Mouse (Mus musculus): Measurements from ENCODE around the gene Arap2. TPM values are rescaled to one million over a fixed set of nuclear protein-coding genes. Genes with fewer than 3 reads are reported as not detected.

Arap2 gene
- polyA plus RNA-seq, 1 experiment from 2014 or later = 2.1 TPM

DNA sequence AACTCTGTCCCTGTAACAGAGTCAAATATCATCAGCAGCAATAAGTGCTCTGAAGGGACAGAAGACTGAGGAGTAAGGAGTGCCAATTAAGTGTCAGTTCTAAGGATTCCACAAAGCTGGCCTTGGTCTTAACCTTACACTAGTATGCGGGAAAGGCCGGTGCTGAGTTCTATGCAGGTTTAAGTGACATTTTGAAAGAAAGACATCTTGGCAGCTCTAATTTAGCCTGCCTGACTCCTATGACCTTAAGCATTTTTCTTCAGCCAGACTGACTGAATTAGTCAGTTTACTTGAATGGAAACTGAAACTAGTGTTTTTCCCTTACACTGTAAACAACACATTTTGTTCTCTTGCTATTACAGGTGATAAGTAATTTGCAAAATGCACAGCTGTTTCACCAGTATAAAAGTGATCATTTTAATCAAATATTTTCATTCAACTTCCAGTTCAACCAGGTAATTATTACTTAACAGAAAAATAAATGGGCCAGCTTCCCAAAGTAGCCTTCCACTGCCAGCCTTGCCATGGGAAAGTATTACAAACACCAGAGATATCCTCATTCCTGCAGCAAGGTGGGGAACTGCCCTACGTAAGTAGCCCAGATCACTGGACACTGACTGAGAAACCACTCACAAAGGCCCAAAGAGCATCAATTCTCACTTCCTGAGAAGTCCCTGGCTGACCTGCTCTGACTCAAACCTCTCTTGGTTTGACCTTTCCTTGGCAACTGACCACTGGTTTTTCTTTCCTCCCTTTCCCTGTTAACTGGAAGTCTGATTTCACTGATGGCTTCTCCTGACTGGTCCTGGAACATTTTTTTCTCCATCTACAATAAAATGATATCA lies 42.5 kb downstream of the Arap2 start:
- H3K4me1 ChIP-seq = no peaks in the 10 kb centered on the region
- WGBS = 80% methylated on average over 3 of the region's 3 CpGs
- no peaks in the 10 kb centered on the region for H3K36me3 ChIP-seq (replicated peaks)
- no peak overlapping the region for H3K27ac ChIP-seq
- H3K4me3 ChIP-seq = no peak overlapping the region
- no peaks in the 10 kb centered on the region for H3K27me3 ChIP-seq (ENCODE audit: poor library complexity, severe bottlenecking)
- DNase-seq (ENCODE audit: extremely low spot score, low spot score) = no peak
- H3K9me3 ChIP-seq = no peaks in the 10 kb centered on the region

GRCm38 (mm10) chr5:62716468-62716867 lies 49.5 kb downstream of the Arap2 start:
- Histone ChIP-seq H3K27ac (no peak overlapping the region), H3K27me3 (ENCODE audit: poor library complexity, severe bottlenecking) (no peaks in the 10 kb centered on the region), H3K4me3 (no peak overlapping the region), H3K36me3 (replicated peaks) (no peaks in the 10 kb centered on the region), H3K4me1 (no peaks in the 10 kb centered on the region), H3K9me3 (no peaks in the 10 kb centered on the region)
- 89% methylated on average over 3 of the region's 3 CpGs for WGBS
- no peak for DNase-seq (ENCODE audit: extremely low spot score, low spot score)

DNA sequence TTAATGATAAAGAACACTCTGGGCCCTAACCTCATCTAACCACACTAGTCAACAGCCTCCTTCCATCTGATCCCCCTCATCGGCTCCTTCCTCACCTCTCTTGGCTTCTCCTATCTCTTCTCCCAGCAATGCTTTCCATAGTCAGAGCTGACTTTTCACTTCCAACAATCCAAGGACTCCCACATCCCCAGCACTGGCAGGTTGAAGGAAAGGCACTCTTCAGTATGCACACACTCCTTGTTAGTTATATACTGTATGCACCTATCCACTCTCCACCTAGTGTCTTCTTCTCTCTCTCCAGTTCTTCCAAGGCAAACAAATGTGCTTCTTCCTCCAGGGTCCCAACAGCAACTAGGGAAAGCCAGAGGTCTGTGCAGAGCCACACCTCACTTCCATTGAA lies 50.0 kb downstream of the Arap2 start:
- no peak for DNase-seq (ENCODE audit: extremely low spot score, low spot score)
- no peaks in the 10 kb centered on the region for H3K27me3 ChIP-seq (ENCODE audit: poor library complexity, severe bottlenecking)
- 94% methylated on average over 1 of the region's 1 CpGs for WGBS
- no peaks in the 10 kb centered on the region for H3K36me3 ChIP-seq (replicated peaks)
- H3K4me3 ChIP-seq = no peak overlapping the region
- no peak overlapping the region for H3K27ac ChIP-seq
- no peaks in the 10 kb centered on the region for H3K4me1 ChIP-seq
- H3K9me3 ChIP-seq = no peaks in the 10 kb centered on the region

DNA sequence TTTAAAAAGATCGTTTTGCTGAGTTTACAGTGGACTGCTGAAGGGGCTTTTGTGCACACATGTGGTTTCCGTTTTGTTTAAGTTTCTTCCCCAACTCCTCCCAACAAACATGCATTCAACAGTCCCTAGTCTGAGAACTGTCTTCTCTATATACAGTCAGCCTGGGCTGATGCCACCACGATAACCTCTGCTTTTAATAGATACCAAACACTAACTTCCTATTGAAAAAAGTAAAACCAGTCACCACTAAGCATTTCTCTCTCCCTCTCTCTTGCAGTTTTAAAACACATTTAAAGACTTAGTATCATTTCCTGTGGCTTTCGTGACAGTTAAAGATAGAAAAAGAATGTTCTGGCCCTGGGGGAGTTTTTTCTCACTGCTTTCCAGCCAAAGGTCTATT lies 50.5 kb downstream of the Arap2 start:
- no peaks in the 10 kb centered on the region for H3K4me1 ChIP-seq
- no peaks in the 10 kb centered on the region for H3K9me3 ChIP-seq
- H3K27ac ChIP-seq = no peak overlapping the region
- WGBS = 72% methylated on average over 4 of the region's 4 CpGs
- no peak overlapping the region for H3K4me3 ChIP-seq
- no peaks in the 10 kb centered on the region for H3K27me3 ChIP-seq (ENCODE audit: poor library complexity, severe bottlenecking)
- DNase-seq (ENCODE audit: extremely low spot score, low spot score) = no peak
- H3K36me3 ChIP-seq (replicated peaks) = no peaks in the 10 kb centered on the region

DNA sequence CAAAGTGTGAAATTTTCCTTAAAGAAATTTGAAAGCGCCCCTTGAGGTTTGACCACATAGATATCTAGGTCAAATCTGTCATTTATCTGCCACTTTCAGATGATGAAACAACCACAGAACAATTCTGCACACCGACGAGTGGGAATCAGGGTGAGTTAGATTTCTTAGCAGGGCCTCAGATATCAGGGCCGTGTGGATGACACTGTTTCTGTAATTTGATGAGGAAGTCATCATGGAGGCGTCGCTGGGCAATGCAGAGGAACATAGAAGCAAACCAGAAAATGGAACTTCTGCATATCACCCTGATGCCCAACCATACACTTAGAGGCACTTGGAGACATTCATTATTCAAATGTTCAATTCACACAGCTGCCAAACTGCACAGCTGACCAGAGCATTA lies 55.0 kb downstream of the Arap2 start:
- Histone ChIP-seq H3K9me3 (no peaks in the 10 kb centered on the region), H3K27me3 (ENCODE audit: poor library complexity, severe bottlenecking) (no peaks in the 10 kb centered on the region), H3K36me3 (replicated peaks) (no peaks in the 10 kb centered on the region), H3K27ac (no peak overlapping the region), H3K4me1 (no peaks in the 10 kb centered on the region), H3K4me3 (no peak overlapping the region)
- 86% methylated on average over 6 of the region's 6 CpGs for WGBS
- DNase-seq (ENCODE audit: extremely low spot score, low spot score) = no peak

- Histone ChIP-seq H3K36me3 (replicated peaks) (no peaks in the 10 kb centered on the region), H3K4me1 (no peaks in the 10 kb centered on the region), H3K4me3 (no peak overlapping the region), H3K27me3 (ENCODE audit: poor library complexity, severe bottlenecking) (no peaks in the 10 kb centered on the region), H3K9me3 (no peaks in the 10 kb centered on the region), H3K27ac (no peak overlapping the region)
- no peak for DNase-seq (ENCODE audit: extremely low spot score, low spot score)
- 61% methylated on average over 7 of the region's 7 CpGs for WGBS
Observed at GRCm38 (mm10) chr5:62706900-62707299, 59.1 kb downstream of the Arap2 start.

- H3K4me3 ChIP-seq = no peak overlapping the region
- no peaks in the 10 kb centered on the region for H3K36me3 ChIP-seq (replicated peaks)
- H3K27ac ChIP-seq = no peak overlapping the region
- 78% methylated on average over 4 of the region's 4 CpGs for WGBS
- H3K9me3 ChIP-seq = no peaks in the 10 kb centered on the region
- H3K4me1 ChIP-seq = no peaks in the 10 kb centered on the region
- DNase-seq (ENCODE audit: extremely low spot score, low spot score) = no peak
- no peaks in the 10 kb centered on the region for H3K27me3 ChIP-seq (ENCODE audit: poor library complexity, severe bottlenecking)
Observed at GRCm38 (mm10) chr5:62689965-62690364, 76.0 kb downstream of the Arap2 start.

GRCm38 (mm10) chr5:62683751-62684150 lies 82.2 kb downstream of the Arap2 start:
- H3K27ac ChIP-seq = no peak overlapping the region

DNA sequence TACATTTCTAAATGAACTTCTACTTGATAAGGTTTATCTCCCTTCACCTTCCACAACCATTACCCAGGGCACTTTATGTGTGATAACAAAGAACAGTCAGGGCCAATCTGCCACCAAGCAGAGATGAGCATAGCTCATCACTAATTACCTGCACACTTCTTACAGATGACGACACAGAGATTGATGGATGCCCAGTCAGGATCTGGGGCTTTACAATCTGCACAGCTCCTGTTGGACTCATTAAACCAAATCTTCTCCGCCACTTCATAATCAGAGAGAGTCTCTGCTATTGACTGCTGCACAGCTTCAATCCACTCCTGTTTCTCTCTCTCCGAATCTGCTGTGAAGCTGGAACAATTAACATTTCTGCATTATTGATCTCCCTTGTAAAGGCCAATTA lies 82.8 kb downstream of the Arap2 start:
- Histone ChIP-seq H3K9me3 (no peaks in the 10 kb centered on the region), H3K4me3 (no peak overlapping the region), H3K4me1 (no peaks in the 10 kb centered on the region), H3K27ac (no peak overlapping the region), H3K27me3 (ENCODE audit: poor library complexity, severe bottlenecking) (no peaks in the 10 kb centered on the region), H3K36me3 (replicated peaks) (no peaks in the 10 kb centered on the region)
- DNase-seq (ENCODE audit: extremely low spot score, low spot score) = no peak
- 64% methylated on average over 3 of the region's 3 CpGs for WGBS

More at GRCm38 (mm10) chr5:62683751-62684150, 82.2 kb downstream of the Arap2 start:
- no peaks in the 10 kb centered on the region for H3K4me1 ChIP-seq
- no peak for DNase-seq (ENCODE audit: extremely low spot score, low spot score)
- no peaks in the 10 kb centered on the region for H3K27me3 ChIP-seq (ENCODE audit: poor library complexity, severe bottlenecking)
- WGBS = 88% methylated on average over 3 of the region's 3 CpGs
- no peaks in the 10 kb centered on the region for H3K9me3 ChIP-seq
- H3K4me3 ChIP-seq = no peak overlapping the region
- no peaks in the 10 kb centered on the region for H3K36me3 ChIP-seq (replicated peaks)

GRCm38 (mm10) chr5:62677390-62677789 lies 88.6 kb downstream of the Arap2 start:
- WGBS = 90% methylated on average over 7 of the region's 7 CpGs
- DNase-seq (ENCODE audit: extremely low spot score, low spot score) = no peak
- Histone ChIP-seq H3K4me1 (peaks cover 8% of the 10 kb centered on the region), H3K4me3 (no peak overlapping the region), H3K27me3 (ENCODE audit: poor library complexity, severe bottlenecking) (no peaks in the 10 kb centered on the region), H3K27ac (no peak overlapping the region), H3K9me3 (no peaks in the 10 kb centered on the region), H3K36me3 (replicated peaks) (no peaks in the 10 kb centered on the region)

DNA sequence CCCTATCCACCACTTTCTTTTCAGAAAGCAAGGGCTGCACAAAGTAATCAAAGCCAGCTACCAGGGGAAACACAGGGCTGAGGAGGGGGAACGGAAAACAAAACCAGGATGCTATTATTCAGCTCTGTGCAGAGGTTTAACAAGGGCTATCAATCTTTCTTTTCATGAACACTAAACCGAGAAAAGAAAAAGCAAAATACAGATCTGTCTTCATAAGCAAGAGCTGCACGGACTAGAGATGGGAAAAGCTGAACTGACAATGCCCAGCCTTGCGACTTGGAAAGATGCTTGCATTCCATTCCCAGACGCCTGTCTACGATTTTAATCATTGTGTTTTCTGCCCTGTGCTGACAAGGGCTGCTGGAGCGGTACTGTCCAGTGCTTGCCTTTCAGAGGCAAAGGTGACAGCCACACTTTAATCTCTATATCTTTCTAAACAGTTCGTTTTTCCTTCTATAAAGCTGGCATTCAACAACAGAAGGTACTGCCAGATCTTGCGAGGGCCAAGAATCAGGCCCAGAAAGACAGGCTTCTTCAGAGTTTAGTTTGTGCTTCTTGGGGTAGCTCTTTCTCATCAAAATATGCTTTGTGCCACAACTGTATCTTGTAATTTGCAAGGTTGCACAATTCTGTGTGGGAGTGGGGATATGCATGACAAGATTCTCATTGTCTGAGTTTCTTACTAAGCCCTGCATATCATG lies 93.1 kb downstream of the Arap2 start:
- Histone ChIP-seq H3K36me3 (replicated peaks) (no peaks in the 10 kb centered on the region), H3K4me3 (no peak overlapping the region), H3K27ac (no peak overlapping the region), H3K9me3 (no peaks in the 10 kb centered on the region), H3K27me3 (ENCODE audit: poor library complexity, severe bottlenecking) (no peaks in the 10 kb centered on the region), H3K4me1 (peaks cover 8% of the 10 kb centered on the region)
- no peak for DNase-seq (ENCODE audit: extremely low spot score, low spot score)
- WGBS = 46% methylated on average over 9 of the region's 9 CpGs

DNA sequence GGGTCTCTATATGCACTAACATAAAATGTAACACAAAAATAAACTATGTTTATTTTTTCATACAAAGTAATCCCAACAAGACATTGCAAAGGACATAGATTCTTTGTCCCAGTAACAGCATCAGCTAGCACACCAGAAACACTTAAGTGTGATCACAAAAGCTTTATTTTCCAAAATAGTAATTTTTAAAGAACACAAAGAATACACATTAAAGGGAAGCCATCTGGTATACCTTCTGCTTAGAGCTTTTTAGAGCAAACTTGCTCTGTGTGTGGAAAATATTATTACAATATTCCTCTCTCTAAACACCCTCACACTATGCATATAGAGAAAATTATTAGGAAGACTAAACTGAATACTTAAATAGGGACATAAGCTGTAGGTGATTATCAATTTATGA lies 100.6 kb downstream of the Arap2 start:
- Histone ChIP-seq H3K9me3 (no peaks in the 10 kb centered on the region), H3K27ac (no peak overlapping the region), H3K36me3 (replicated peaks) (no peaks in the 10 kb centered on the region), H3K4me3 (no peak overlapping the region), H3K4me1 (no peaks in the 10 kb centered on the region), H3K27me3 (ENCODE audit: poor library complexity, severe bottlenecking) (no peaks in the 10 kb centered on the region)
- no peak for DNase-seq (ENCODE audit: extremely low spot score, low spot score)

DNA sequence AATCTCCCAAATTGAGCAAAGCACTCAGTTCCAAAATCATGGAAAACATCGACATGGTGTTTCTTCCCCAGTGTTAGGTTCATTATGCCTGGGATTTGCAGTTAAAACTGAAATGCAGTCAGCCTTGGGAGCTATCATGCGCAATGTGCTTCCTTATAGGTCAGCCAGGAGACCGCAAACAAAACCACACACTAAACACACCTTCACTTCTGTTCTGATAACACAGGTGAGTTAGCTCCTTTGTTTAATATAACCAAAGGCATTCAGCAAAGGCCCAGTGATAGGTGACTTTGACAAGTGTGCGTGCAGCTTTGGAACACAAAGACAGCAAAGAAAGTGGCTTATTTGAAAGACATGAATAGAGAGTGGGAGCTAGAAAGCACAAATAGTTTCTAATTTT lies 101.1 kb downstream of the Arap2 start:
- Histone ChIP-seq H3K27ac (no peak overlapping the region), H3K9me3 (no peaks in the 10 kb centered on the region), H3K27me3 (ENCODE audit: poor library complexity, severe bottlenecking) (no peaks in the 10 kb centered on the region), H3K4me3 (no peak overlapping the region), H3K36me3 (replicated peaks) (no peaks in the 10 kb centered on the region), H3K4me1 (no peaks in the 10 kb centered on the region)
- WGBS = 84% methylated on average over 4 of the region's 4 CpGs
- DNase-seq (ENCODE audit: extremely low spot score, low spot score) = no peak

Data from forebrain, embryonic 10.5 days (tissue).